ENCODE assay signal across 14 mouse cellular contexts in the genomic region with DNA sequence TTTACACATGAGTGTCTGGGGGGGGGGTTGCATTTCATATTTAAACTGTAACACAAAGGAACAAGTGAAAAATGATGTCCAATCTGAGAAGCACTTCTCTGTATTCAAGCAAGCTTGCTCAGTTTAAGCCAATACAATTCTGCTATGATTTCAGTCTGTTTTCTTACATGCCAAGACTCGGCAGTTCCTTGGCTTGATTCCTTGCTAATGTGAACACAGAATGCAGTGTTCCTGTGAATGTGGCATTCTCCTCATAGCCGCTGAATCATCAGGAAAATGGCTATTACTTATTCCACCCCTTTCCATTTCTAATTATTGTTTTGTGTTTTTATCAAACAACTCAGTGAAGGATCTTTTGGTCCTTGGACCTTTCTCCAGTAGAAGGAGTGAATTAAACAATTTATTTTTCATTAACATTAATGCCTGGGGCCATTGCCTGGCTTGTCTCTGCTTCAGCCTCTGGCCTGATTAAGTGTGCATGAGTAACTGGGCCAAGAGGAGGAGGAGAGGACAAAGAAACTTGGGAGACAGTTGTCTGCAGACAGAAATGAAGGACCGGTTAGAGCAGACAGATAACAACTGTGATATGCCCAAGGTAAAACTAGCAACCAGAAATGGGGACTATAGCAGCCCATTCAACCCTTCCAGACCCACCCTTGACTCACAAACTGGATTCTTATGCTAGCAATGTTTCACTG.
DNase-seq lines count a peak whose midpoint lies in the region; ATAC-seq lines count a peak whose summit lies in the region.
"Had no signal": no experiment of that assay in that cellular context is flagged by ENCODE, and none has a peak within 500 bp of the region (broad histone marks: within the 10 kb centered on the region; RNA-seq: fewer than 3 reads in every experiment).

No protein-coding gene starts in this region.

- WGBS in intestine, embryonic 15.5 days: 88% methylated on average over 3 of the region's 3 CpGs

- DNase-seq in gastrocnemius, adult 18-20 months (ENCODE audit: low spot score): peak; percentile 1
- no peak for DNase-seq in gastrocnemius, postnatal 4 days (ENCODE audit: low spot score in 2 of 2)
- DNase-seq in right cerebral cortex, adult 18-20 months: peak; percentile 68
- DNase-seq in right cerebral cortex, postnatal 4 days: no peak
- peak; percentile 20 for DNase-seq in fibroblast of lung, adult 2 months (ENCODE audit: low read depth)
- no peak for DNase-seq in heart, adult 18-20 months
- no peak for DNase-seq in heart, adult 9 months (ENCODE audit: low spot score in 2 of 2)
- DNase-seq: adrenal gland, adult 8-10 months; kidney, adult 9 months; thymus, adult 18-20 months had no signal

- H3K4me1 ChIP-seq in intestine, embryonic 15.5 days (replicated peaks): no peaks in the 10 kb centered on the region
- H3K4me1 ChIP-seq: midbrain, embryonic 12.5 days; neural tube, embryonic 13.5 days had no signal

- no peak for ATAC-seq in intestine, embryonic 15.5 days

- H3K36me3 ChIP-seq in intestine, embryonic 15.5 days: no peaks in the 10 kb centered on the region
- H3K36me3 ChIP-seq: midbrain, embryonic 12.5 days; neural tube, embryonic 13.5 days had no signal

- H3K4me2 ChIP-seq in intestine, embryonic 15.5 days (replicated peaks): no peak overlapping the region
- H3K4me2 ChIP-seq: midbrain, embryonic 12.5 days; neural tube, embryonic 13.5 days had no signal

- no peak overlapping the region for H3K9ac ChIP-seq in intestine, embryonic 15.5 days
- H3K9ac ChIP-seq: midbrain, embryonic 12.5 days; neural tube, embryonic 13.5 days had no signal

- H3K27me3 ChIP-seq in intestine, embryonic 15.5 days (replicated peaks): no peaks in the 10 kb centered on the region
- H3K27me3 ChIP-seq: midbrain, embryonic 12.5 days; neural tube, embryonic 13.5 days had no signal

- H3K9me3 ChIP-seq in intestine, embryonic 15.5 days: no peaks in the 10 kb centered on the region
- H3K9me3 ChIP-seq: midbrain, embryonic 12.5 days; neural tube, embryonic 13.5 days had no signal

- no peak overlapping the region for H3K27ac ChIP-seq in intestine, embryonic 15.5 days
- H3K27ac ChIP-seq: midbrain, embryonic 12.5 days; neural tube, embryonic 13.5 days had no signal

- no peak overlapping the region for H3K4me3 ChIP-seq in intestine, embryonic 15.5 days (replicated peaks)
- H3K4me3 ChIP-seq: erythroblast, embryonic 14.5 days; midbrain, embryonic 12.5 days; neural tube, embryonic 13.5 days had no signal

Comparison
In these comparisons a context has a peak if more than half of its experiments do, and no peak if none do; other contexts are left out.
1. DNase-seq: peak in gastrocnemius, adult 18-20 months (single experiment), right cerebral cortex, adult 18-20 months (single experiment) and fibroblast of lung, adult 2 months (single experiment); none in gastrocnemius, postnatal 4 days (0 of 2), right cerebral cortex, postnatal 4 days (single experiment), heart, adult 18-20 months (0 of 2) and heart, adult 9 months (0 of 2).